ENCODE assay signal across 9 mouse cellular contexts in genomic region chr17:29882885-29883284, GRCm38 (mm10).
DNase-seq lines count a peak whose midpoint lies in the region; ATAC-seq and TF ChIP-seq lines count a peak whose summit lies in the region.
"Had no signal": no experiment of that assay in that cellular context is flagged by ENCODE, and none has a peak within 500 bp of the region (broad histone marks: within the 10 kb centered on the region; RNA-seq: fewer than 3 reads in every experiment).

No protein-coding gene starts in this region.

- H3K4me1 ChIP-seq in heart, embryonic 12.5 days (replicated peaks): peaks cover 19% of the 10 kb centered on the region
- peaks cover 10% of the 10 kb centered on the region for H3K4me1 ChIP-seq in hindbrain, embryonic 11.5 days (replicated peaks; ENCODE audit: control insufficient read depth, insufficient read depth, low read length)
- H3K4me1 ChIP-seq in liver, postnatal 0 days (ENCODE audit: insufficient read depth): peaks cover 8% of the 10 kb centered on the region
- H3K4me1 ChIP-seq in neural tube, embryonic 14.5 days (ENCODE audit: control insufficient read depth, insufficient read depth, low read length): peaks cover 39% of the 10 kb centered on the region

- TF ChIP-seq CTCF in liver, postnatal 0 days (IDR thresholded peaks at IDR 0.05; ENCODE audit: low read depth): peak; percentile 98

- no peaks in the 10 kb centered on the region for H3K36me3 ChIP-seq in heart, embryonic 12.5 days
- H3K36me3 ChIP-seq in hindbrain, embryonic 11.5 days (ENCODE audit: control insufficient read depth, insufficient read depth, low read length): no peaks in the 10 kb centered on the region
- no peaks in the 10 kb centered on the region for H3K36me3 ChIP-seq in liver, postnatal 0 days (replicated peaks; ENCODE audit: insufficient read depth, low read length)
- H3K36me3 ChIP-seq in neural tube, embryonic 14.5 days (ENCODE audit: control insufficient read depth, insufficient read depth, low read length): no peaks in the 10 kb centered on the region
- H3K36me3 ChIP-seq: limb, embryonic 12.5 days had no signal

- no peak for TF ChIP-seq EP300 in liver, postnatal 0 days (IDR thresholded peaks at IDR 0.05; ENCODE audit: low read depth)

- no peak overlapping the region for H3K4me3 ChIP-seq in heart, embryonic 12.5 days
- no peak overlapping the region for H3K4me3 ChIP-seq in hindbrain, embryonic 11.5 days (ENCODE audit: low read depth, low read length)
- H3K4me3 ChIP-seq in liver, postnatal 0 days (ENCODE audit: low read depth, low read length): no peak overlapping the region
- 0 out of 2 replicates have a peak overlapping the region, but pooled peaks have one; percentile 5 for H3K4me3 ChIP-seq in neural tube, embryonic 14.5 days (ENCODE audit: low read depth, low read length)
- H3K4me3 ChIP-seq: limb, embryonic 12.5 days had no signal

- DNase-seq in heart, postnatal 10 days: peak; percentile 73 to 84
- DNase-seq in R1 (ENCODE audit: low read depth, low spot score): peak; percentile 69
- peak; percentile 83 for DNase-seq in embryo, embryonic 10 days (ENCODE audit: low spot score)
- DNase-seq in hindbrain, embryonic 11.5 days (ENCODE audit: low spot score): peak; percentile 88
- peak; percentile 79 for DNase-seq in liver, postnatal 0 days
- peak; percentile 78 for DNase-seq in thymus, postnatal 14 days

- intact Hi-C loops in heart, postnatal 10 days (cut with DNase I): loop anchor here (1.0 to 2.0 kb wide), 4 partner anchors 86 to 280 kb away; no protein-coding TSS in a partner anchor

- H3K9ac ChIP-seq in heart, embryonic 12.5 days: no peak overlapping the region
- H3K9ac ChIP-seq in hindbrain, embryonic 11.5 days (ENCODE audit: low read depth, low read length): no peak overlapping the region
- H3K9ac ChIP-seq in liver, postnatal 0 days (replicated peaks): no peak overlapping the region
- H3K9ac ChIP-seq in neural tube, embryonic 14.5 days (replicated peaks; ENCODE audit: low read depth, low read length): peak overlapping the region; percentile 44
- H3K9ac ChIP-seq: limb, embryonic 12.5 days had no signal

- H3K4me2 ChIP-seq in heart, embryonic 12.5 days: no peak overlapping the region
- H3K4me2 ChIP-seq in hindbrain, embryonic 11.5 days (replicated peaks; ENCODE audit: low read depth, low read length): 0 out of 2 replicates have a peak overlapping the region, but pooled peaks have one; percentile 5
- no peak overlapping the region for H3K4me2 ChIP-seq in liver, postnatal 0 days (ENCODE audit: low read depth, low read length)
- H3K4me2 ChIP-seq in neural tube, embryonic 14.5 days (ENCODE audit: low read depth, low read length): peak overlapping the region; percentile 97; the same call in 1 of the 2 replicates
- H3K4me2 ChIP-seq: limb, embryonic 12.5 days had no signal

- H3K27me3 ChIP-seq in heart, embryonic 12.5 days (replicated peaks): peaks cover 50% of the 10 kb centered on the region
- peaks cover 20% of the 10 kb centered on the region for H3K27me3 ChIP-seq in hindbrain, embryonic 11.5 days (ENCODE audit: control insufficient read depth, insufficient read depth, low read length)
- H3K27me3 ChIP-seq in liver, postnatal 0 days (ENCODE audit: insufficient read depth, low read length): peaks cover 40% of the 10 kb centered on the region
- H3K27me3 ChIP-seq in neural tube, embryonic 14.5 days (ENCODE audit: control insufficient read depth, insufficient read depth, low read length): peaks cover 3% of the 10 kb centered on the region; the same call in 1 of the 2 replicates

- H3K9me3 ChIP-seq in heart, embryonic 12.5 days (replicated peaks): 0 out of 2 replicates have a peak, but pooled peaks cover 4% of the 10 kb centered on the region
- no peaks in the 10 kb centered on the region for H3K9me3 ChIP-seq in hindbrain, embryonic 11.5 days (ENCODE audit: control insufficient read depth, low read length)
- H3K9me3 ChIP-seq in liver, postnatal 0 days (ENCODE audit: low read length): no peaks in the 10 kb centered on the region; the same call in 1 of the 2 replicates
- H3K9me3 ChIP-seq in neural tube, embryonic 14.5 days (ENCODE audit: control insufficient read depth, low read length): no peaks in the 10 kb centered on the region
- H3K9me3 ChIP-seq: limb, embryonic 12.5 days had no signal

- ATAC-seq in heart, embryonic 12.5 days (ENCODE audit: insufficient number of reproducible peaks, low FRiP score): no peak
- ATAC-seq in hindbrain, embryonic 11.5 days (ENCODE audit: low FRiP score): no peak
- no peak for ATAC-seq in liver, postnatal 0 days
- ATAC-seq in neural tube, embryonic 14.5 days (ENCODE audit: low read depth): 0 out of 2 replicates have a peak, but pooled peaks have one; percentile 23

- H3K27ac ChIP-seq in heart, embryonic 12.5 days (ENCODE audit: poor library complexity, severe bottlenecking): no peak overlapping the region
- no peak overlapping the region for H3K27ac ChIP-seq in hindbrain, embryonic 11.5 days (ENCODE audit: low read depth, low read length)
- no peak overlapping the region for H3K27ac ChIP-seq in liver, postnatal 0 days (ENCODE audit: low read depth)
- peak overlapping the region; percentile 28; the same call in 1 of the 2 replicates for H3K27ac ChIP-seq in neural tube, embryonic 14.5 days (ENCODE audit: low read depth, low read length)
- H3K27ac ChIP-seq: limb, embryonic 12.5 days had no signal

- WGBS in heart, embryonic 12.5 days: 0% methylated on average over 5 of the region's 5 CpGs
- 2% methylated on average over 5 of the region's 5 CpGs for WGBS in hindbrain, embryonic 11.5 days
- 0% methylated on average over 5 of the region's 5 CpGs for WGBS in liver, postnatal 0 days (ENCODE audit: insufficient replicate concordance)
- WGBS in neural tube, embryonic 14.5 days: 0% methylated on average over 5 of the region's 5 CpGs

Comparison
In these comparisons a context has a peak if more than half of its experiments do, and no peak if none do; other contexts are left out.
1. H3K4me2 ChIP-seq: peak in hindbrain, embryonic 11.5 days (single experiment) and neural tube, embryonic 14.5 days (single experiment); none in heart, embryonic 12.5 days (single experiment) and liver, postnatal 0 days (single experiment).
2. Peak in every context shown above with its lines, with median percentiles within 50 percentile points of each other: DNase-seq.